Mouse (Mus musculus): ENCODE data around the gene Eya4. TPM values are rescaled to one million over a fixed set of nuclear protein-coding genes. Genes with fewer than 3 reads are reported as not detected.

The Eya4 gene
- polyA plus RNA-seq, 1 experiment from 2014 or later = 1.3 TPM

DNA sequence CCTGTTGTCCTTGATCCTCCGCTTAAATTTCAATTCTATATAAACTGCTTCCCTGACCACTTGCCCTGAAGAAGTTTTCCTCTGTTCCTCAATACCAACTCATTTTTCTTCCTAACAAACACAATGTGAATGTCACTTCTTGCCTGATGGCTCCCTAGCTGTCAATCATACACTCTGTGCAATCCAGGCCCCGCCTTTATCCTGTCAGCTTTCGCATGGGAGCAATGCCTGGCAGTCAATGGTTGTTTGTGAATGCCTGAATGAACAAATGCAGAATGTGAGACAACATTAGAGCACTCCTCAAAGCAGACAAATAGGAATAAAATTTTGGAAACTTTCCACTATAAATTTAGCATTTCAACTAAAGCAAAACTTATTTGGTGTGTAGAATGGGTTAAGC lies 104.1 kb downstream of the Eya4 start:
- Histone ChIP-seq H3K4me2 (ENCODE audit: low read depth, low read length) (no peak overlapping the region), H3K4me1 (ENCODE audit: control insufficient read depth, insufficient read depth, low read length) (no peaks in the 10 kb centered on the region), H3K9me3 (replicated peaks; ENCODE audit: control insufficient read depth, low read length) (no peaks in the 10 kb centered on the region), H3K4me3 (replicated peaks; ENCODE audit: low read length) (no peak overlapping the region), H3K27me3 (ENCODE audit: control insufficient read depth, insufficient read depth, low read length) (no peaks in the 10 kb centered on the region), H3K27ac (ENCODE audit: low read length) (no peak overlapping the region), H3K9ac (ENCODE audit: low read length) (no peak overlapping the region), H3K36me3 (ENCODE audit: control insufficient read depth, insufficient read depth, low read length) (no peaks in the 10 kb centered on the region)
- ATAC-seq (ENCODE audit: insufficient read depth, low FRiP score) = no peak
- 82% methylated on average over 3 of the region's 3 CpGs for WGBS

DNA sequence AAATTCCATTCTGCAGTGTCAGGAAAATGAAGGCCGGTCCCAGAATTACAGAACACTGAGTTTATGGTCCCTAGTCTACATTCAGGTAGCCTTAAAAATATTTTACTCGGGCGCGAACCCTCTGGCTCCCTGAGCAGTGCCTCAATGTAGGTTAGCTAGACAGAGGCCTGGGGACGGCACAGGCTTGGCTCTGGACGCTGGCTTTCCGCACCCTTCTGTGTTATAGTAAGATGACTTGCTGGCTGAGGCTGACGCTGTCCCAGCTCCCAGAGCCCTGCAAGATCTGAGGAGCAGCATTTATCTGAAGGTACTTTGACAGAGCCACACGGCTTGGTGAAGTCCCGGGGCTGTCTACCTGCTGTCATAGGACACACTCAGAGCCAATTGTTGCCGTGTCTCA lies 113.7 kb downstream of the Eya4 start:
- Histone ChIP-seq H3K27me3 (ENCODE audit: control insufficient read depth, insufficient read depth, low read length) (no peaks in the 10 kb centered on the region), H3K36me3 (ENCODE audit: control insufficient read depth, insufficient read depth, low read length) (no peaks in the 10 kb centered on the region), H3K4me3 (replicated peaks; ENCODE audit: low read length) (no peak overlapping the region), H3K9me3 (replicated peaks; ENCODE audit: control insufficient read depth, low read length) (no peaks in the 10 kb centered on the region), H3K4me2 (ENCODE audit: low read depth, low read length) (no peak overlapping the region), H3K4me1 (ENCODE audit: control insufficient read depth, insufficient read depth, low read length) (no peaks in the 10 kb centered on the region), H3K27ac (ENCODE audit: low read length) (no peak overlapping the region), H3K9ac (ENCODE audit: low read length) (no peak overlapping the region)
- no peak for ATAC-seq (ENCODE audit: insufficient read depth, low FRiP score)
- 66% methylated on average over 11 of the region's 11 CpGs for WGBS

GRCm38 (mm10) chr10:23235405-23235804 lies 115.2 kb downstream of the Eya4 start:
- no peaks in the 10 kb centered on the region for H3K36me3 ChIP-seq (ENCODE audit: control insufficient read depth, insufficient read depth, low read length)
- no peak overlapping the region for H3K4me3 ChIP-seq (replicated peaks; ENCODE audit: low read length)
- WGBS = 79% methylated on average over 4 of the region's 4 CpGs
- no peak overlapping the region for H3K9ac ChIP-seq (ENCODE audit: low read length)
- no peak overlapping the region for H3K4me2 ChIP-seq (ENCODE audit: low read depth, low read length)
- H3K27ac ChIP-seq (ENCODE audit: low read length) = no peak overlapping the region
- no peaks in the 10 kb centered on the region for H3K9me3 ChIP-seq (replicated peaks; ENCODE audit: control insufficient read depth, low read length)
- no peaks in the 10 kb centered on the region for H3K27me3 ChIP-seq (ENCODE audit: control insufficient read depth, insufficient read depth, low read length)
- ATAC-seq (ENCODE audit: insufficient read depth, low FRiP score) = no peak
- H3K4me1 ChIP-seq (ENCODE audit: control insufficient read depth, insufficient read depth, low read length) = no peaks in the 10 kb centered on the region

DNA sequence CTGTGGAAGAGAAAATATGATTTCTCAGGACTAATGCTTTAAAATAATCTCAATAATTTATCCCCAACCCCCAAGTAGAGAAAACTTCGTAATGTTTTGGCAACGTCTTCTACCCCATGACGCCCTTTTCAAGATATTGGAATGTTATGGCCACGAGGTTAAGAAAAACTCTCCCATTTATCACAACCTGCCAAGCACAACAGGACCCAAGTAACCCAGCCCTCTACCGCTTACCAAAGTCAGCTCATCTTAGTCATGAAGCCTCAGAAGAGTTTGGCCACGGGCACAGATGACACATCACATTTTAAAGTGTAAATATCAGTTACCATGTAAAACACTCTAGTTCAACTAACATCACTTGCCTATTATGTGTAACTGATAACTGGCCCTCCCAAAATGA lies 117.2 kb downstream of the Eya4 start:
- H3K4me2 ChIP-seq (ENCODE audit: low read depth, low read length) = no peak overlapping the region
- no peaks in the 10 kb centered on the region for H3K4me1 ChIP-seq (ENCODE audit: control insufficient read depth, insufficient read depth, low read length)
- H3K27me3 ChIP-seq (ENCODE audit: control insufficient read depth, insufficient read depth, low read length) = no peaks in the 10 kb centered on the region
- H3K9me3 ChIP-seq (replicated peaks; ENCODE audit: control insufficient read depth, low read length) = no peaks in the 10 kb centered on the region
- no peak overlapping the region for H3K27ac ChIP-seq (ENCODE audit: low read length)
- no peak overlapping the region for H3K4me3 ChIP-seq (replicated peaks; ENCODE audit: low read length)
- no peak for ATAC-seq (ENCODE audit: insufficient read depth, low FRiP score)
- no peak overlapping the region for H3K9ac ChIP-seq (ENCODE audit: low read length)
- no peaks in the 10 kb centered on the region for H3K36me3 ChIP-seq (ENCODE audit: control insufficient read depth, insufficient read depth, low read length)
- WGBS = 33% methylated on average over 6 of the region's 6 CpGs

DNA sequence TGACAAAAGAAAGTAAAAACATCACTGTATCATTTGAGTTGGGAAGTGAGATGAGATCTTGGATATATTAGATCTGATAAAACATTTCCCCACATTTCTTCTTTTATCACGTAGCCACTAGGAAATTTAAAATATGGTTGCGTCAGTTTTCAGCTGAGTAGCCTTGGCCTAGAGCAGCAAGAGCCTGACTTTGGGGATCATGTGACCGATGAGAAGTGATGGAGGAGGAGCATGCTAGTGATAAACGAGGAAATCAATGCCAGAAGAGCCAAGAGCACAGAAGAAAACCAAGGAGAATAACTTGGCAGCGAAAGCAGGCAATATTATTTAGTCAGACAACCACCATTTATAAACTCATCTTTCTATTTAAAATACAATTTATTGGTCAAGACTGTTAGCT lies 119.7 kb downstream of the Eya4 start:
- WGBS = 72% methylated on average over 5 of the region's 5 CpGs
- Histone ChIP-seq H3K36me3 (ENCODE audit: control insufficient read depth, insufficient read depth, low read length) (no peaks in the 10 kb centered on the region), H3K9me3 (replicated peaks; ENCODE audit: control insufficient read depth, low read length) (no peaks in the 10 kb centered on the region), H3K4me3 (replicated peaks; ENCODE audit: low read length) (no peak overlapping the region), H3K27me3 (ENCODE audit: control insufficient read depth, insufficient read depth, low read length) (no peaks in the 10 kb centered on the region), H3K9ac (ENCODE audit: low read length) (no peak overlapping the region), H3K4me1 (ENCODE audit: control insufficient read depth, insufficient read depth, low read length) (no peaks in the 10 kb centered on the region), H3K27ac (ENCODE audit: low read length) (no peak overlapping the region), H3K4me2 (ENCODE audit: low read depth, low read length) (no peak overlapping the region)
- ATAC-seq (ENCODE audit: insufficient read depth, low FRiP score) = no peak

DNA sequence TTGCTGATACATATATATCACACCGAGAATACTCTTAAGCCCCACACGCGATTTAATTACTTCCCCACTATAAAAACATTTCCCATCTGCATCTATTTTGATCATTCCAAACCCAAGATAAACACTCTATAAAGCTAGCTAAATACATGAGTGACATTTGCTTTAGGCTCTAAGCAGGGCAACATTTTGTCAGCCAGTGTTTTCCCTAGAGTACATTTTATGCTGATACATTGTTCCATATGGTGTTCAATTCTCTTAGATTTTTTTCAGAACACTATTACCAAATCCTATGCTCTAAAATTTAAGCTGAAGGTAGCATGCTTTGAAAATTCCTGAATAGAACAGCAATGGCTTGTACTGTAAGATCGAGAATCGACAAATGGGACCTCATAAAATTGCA lies 127.2 kb downstream of the Eya4 start:
- Histone ChIP-seq H3K4me3 (replicated peaks; ENCODE audit: low read length) (no peak overlapping the region), H3K9ac (ENCODE audit: low read length) (no peak overlapping the region), H3K27ac (ENCODE audit: low read length) (no peak overlapping the region), H3K4me1 (ENCODE audit: control insufficient read depth, insufficient read depth, low read length) (no peaks in the 10 kb centered on the region), H3K27me3 (ENCODE audit: control insufficient read depth, insufficient read depth, low read length) (no peaks in the 10 kb centered on the region), H3K9me3 (replicated peaks; ENCODE audit: control insufficient read depth, low read length) (no peaks in the 10 kb centered on the region), H3K36me3 (ENCODE audit: control insufficient read depth, insufficient read depth, low read length) (no peaks in the 10 kb centered on the region), H3K4me2 (ENCODE audit: low read depth, low read length) (no peak overlapping the region)
- ATAC-seq (ENCODE audit: insufficient read depth, low FRiP score) = no peak
- WGBS = 73% methylated on average over 5 of the region's 5 CpGs

GRCm38 (mm10) chr10:23220432-23220831 lies 130.2 kb downstream of the Eya4 start:
- WGBS = 42% methylated on average over 3 of the region's 3 CpGs
- Histone ChIP-seq H3K36me3 (ENCODE audit: control insufficient read depth, insufficient read depth, low read length) (no peaks in the 10 kb centered on the region), H3K27ac (ENCODE audit: low read length) (no peak overlapping the region), H3K4me3 (replicated peaks; ENCODE audit: low read length) (no peak overlapping the region), H3K4me2 (ENCODE audit: low read depth, low read length) (no peak overlapping the region), H3K4me1 (ENCODE audit: control insufficient read depth, insufficient read depth, low read length) (no peaks in the 10 kb centered on the region), H3K9me3 (replicated peaks; ENCODE audit: control insufficient read depth, low read length) (no peaks in the 10 kb centered on the region), H3K27me3 (ENCODE audit: control insufficient read depth, insufficient read depth, low read length) (no peaks in the 10 kb centered on the region), H3K9ac (ENCODE audit: low read length) (no peak overlapping the region)
- ATAC-seq (ENCODE audit: insufficient read depth, low FRiP score) = no peak

GRCm38 (mm10) chr10:23216815-23217214 lies 133.8 kb downstream of the Eya4 start:
- WGBS = 26% methylated on average over 4 of the region's 4 CpGs
- no peaks in the 10 kb centered on the region for H3K4me1 ChIP-seq (ENCODE audit: control insufficient read depth, insufficient read depth, low read length)
- no peaks in the 10 kb centered on the region for H3K9me3 ChIP-seq (replicated peaks; ENCODE audit: control insufficient read depth, low read length)
- H3K27me3 ChIP-seq (ENCODE audit: control insufficient read depth, insufficient read depth, low read length) = no peaks in the 10 kb centered on the region
- H3K4me2 ChIP-seq (ENCODE audit: low read depth, low read length) = no peak overlapping the region
- no peaks in the 10 kb centered on the region for H3K36me3 ChIP-seq (ENCODE audit: control insufficient read depth, insufficient read depth, low read length)
- H3K4me3 ChIP-seq (replicated peaks; ENCODE audit: low read length) = no peak overlapping the region
- H3K27ac ChIP-seq (ENCODE audit: low read length) = no peak overlapping the region
- H3K9ac ChIP-seq (ENCODE audit: low read length) = no peak overlapping the region
- no peak for ATAC-seq (ENCODE audit: insufficient read depth, low FRiP score)

- H3K4me3 ChIP-seq (replicated peaks; ENCODE audit: low read length) = no peak overlapping the region
- no peaks in the 10 kb centered on the region for H3K4me1 ChIP-seq (ENCODE audit: control insufficient read depth, insufficient read depth, low read length)
- no peaks in the 10 kb centered on the region for H3K27me3 ChIP-seq (ENCODE audit: control insufficient read depth, insufficient read depth, low read length)
- no peaks in the 10 kb centered on the region for H3K9me3 ChIP-seq (replicated peaks; ENCODE audit: control insufficient read depth, low read length)
- H3K36me3 ChIP-seq (ENCODE audit: control insufficient read depth, insufficient read depth, low read length) = no peaks in the 10 kb centered on the region
- H3K27ac ChIP-seq (ENCODE audit: low read length) = no peak overlapping the region
- 87% methylated on average over 2 of the region's 2 CpGs for WGBS
- H3K9ac ChIP-seq (ENCODE audit: low read length) = no peak overlapping the region
- ATAC-seq (ENCODE audit: insufficient read depth, low FRiP score) = no peak
- no peak overlapping the region for H3K4me2 ChIP-seq (ENCODE audit: low read depth, low read length)
Observed at GRCm38 (mm10) chr10:23211381-23211780, 139.2 kb downstream of the Eya4 start.

DNA sequence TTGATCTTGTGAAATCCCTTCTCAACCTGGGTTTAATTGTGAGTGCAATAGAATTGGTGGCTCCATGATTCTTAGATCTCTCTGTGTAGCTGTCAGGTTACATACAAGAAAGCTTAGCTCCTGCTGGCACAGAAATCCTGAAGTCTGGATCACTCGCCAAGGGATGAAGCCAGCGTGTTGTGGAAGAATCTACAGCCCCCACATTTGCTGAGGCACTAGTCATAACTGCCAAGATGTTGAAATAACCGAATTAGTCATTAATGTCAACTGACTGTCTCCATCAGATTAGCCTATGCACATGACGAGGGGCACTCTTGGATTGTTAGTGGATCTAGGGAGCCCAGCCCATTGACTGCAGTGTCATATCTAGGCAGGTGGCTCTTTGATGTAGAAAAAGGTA lies 146.7 kb downstream of the Eya4 start:
- Histone ChIP-seq H3K9ac (ENCODE audit: low read length) (no peak overlapping the region), H3K4me1 (ENCODE audit: control insufficient read depth, insufficient read depth, low read length) (no peaks in the 10 kb centered on the region), H3K4me2 (ENCODE audit: low read depth, low read length) (no peak overlapping the region), H3K9me3 (replicated peaks; ENCODE audit: control insufficient read depth, low read length) (no peaks in the 10 kb centered on the region), H3K27me3 (ENCODE audit: control insufficient read depth, insufficient read depth, low read length) (no peaks in the 10 kb centered on the region), H3K36me3 (ENCODE audit: control insufficient read depth, insufficient read depth, low read length) (no peaks in the 10 kb centered on the region), H3K4me3 (replicated peaks; ENCODE audit: low read length) (no peak overlapping the region), H3K27ac (ENCODE audit: low read length) (no peak overlapping the region)
- ATAC-seq (ENCODE audit: insufficient read depth, low FRiP score) = no peak
- 60% methylated on average over 4 of the region's 4 CpGs for WGBS
